ENCODE assay signal across 13 mouse cellular contexts in genomic region chr7:79500681-79501306, GRCm38 (mm10). TPM values are rescaled to one million over a fixed set of nuclear protein-coding genes. Genes with fewer than 3 reads are reported as not detected.
DNase-seq lines count a peak whose midpoint lies in the region; ATAC-seq and TF ChIP-seq lines count a peak whose summit lies in the region.
"Had no signal": no experiment of that assay in that cellular context is flagged by ENCODE, and none has a peak within 500 bp of the region (broad histone marks: within the 10 kb centered on the region; RNA-seq: fewer than 3 reads in every experiment).

No protein-coding gene starts in this region.

- H3K9ac ChIP-seq in forebrain, embryonic 15.5 days (replicated peaks): peak overlapping the region; percentile 100
- H3K9ac ChIP-seq in midbrain, embryonic 15.5 days: peak overlapping the region; percentile 88
- H3K9ac ChIP-seq in intestine, embryonic 16.5 days (ENCODE audit: low read depth, low read length): no peak overlapping the region
- H3K9ac ChIP-seq: liver, embryonic 15.5 days had no signal

- 3% methylated on average over 3 of the region's 3 CpGs for WGBS in cerebellum, adult 2 months
- WGBS in forebrain, embryonic 15.5 days: under 1% methylated on average over 3 of the region's 3 CpGs
- whole genome bisulfite sequencing in midbrain, embryonic 15.5 days: 3% methylated on average over 3 of the region's 3 CpGs
- WGBS in intestine, embryonic 16.5 days: 14% methylated on average over 3 of the region's 3 CpGs

- peaks cover 10% of the 10 kb centered on the region for H3K4me1 ChIP-seq in cerebellum, adult 2 months (ENCODE audit: control insufficient read depth, insufficient read depth, low read length)
- peaks cover 40% of the 10 kb centered on the region for H3K4me1 ChIP-seq in forebrain, embryonic 15.5 days
- H3K4me1 ChIP-seq in midbrain, embryonic 15.5 days: peaks cover 51% of the 10 kb centered on the region
- peaks cover 12% of the 10 kb centered on the region for H3K4me1 ChIP-seq in intestine, embryonic 16.5 days (ENCODE audit: control insufficient read depth, insufficient read depth, low read length)

- H3K27me3 ChIP-seq in cerebellum, adult 2 months (ENCODE audit: control insufficient read depth, insufficient read depth, low read length): no peaks in the 10 kb centered on the region
- H3K27me3 ChIP-seq in forebrain, embryonic 15.5 days: no peaks in the 10 kb centered on the region
- peaks cover 25% of the 10 kb centered on the region; the same call in 1 of the 2 replicates for H3K27me3 ChIP-seq in midbrain, embryonic 15.5 days (replicated peaks)
- H3K27me3 ChIP-seq in intestine, embryonic 16.5 days (replicated peaks; ENCODE audit: control insufficient read depth, insufficient read depth, low read length): peaks cover 95% of the 10 kb centered on the region

- no peak for TF ChIP-seq POLR2A in cerebellum, adult 2 months (IDR thresholded peaks at IDR 0.05; ENCODE audit: borderline replicate concordance, insufficient read depth, low read length)

- H3K9me3 ChIP-seq in forebrain, embryonic 15.5 days: no peaks in the 10 kb centered on the region
- H3K9me3 ChIP-seq in midbrain, embryonic 15.5 days: no peaks in the 10 kb centered on the region
- H3K9me3 ChIP-seq in intestine, embryonic 16.5 days (ENCODE audit: control insufficient read depth, low read length): no peaks in the 10 kb centered on the region
- H3K9me3 ChIP-seq: liver, embryonic 15.5 days had no signal

- no peaks in the 10 kb centered on the region for H3K36me3 ChIP-seq in forebrain, embryonic 15.5 days
- H3K36me3 ChIP-seq in midbrain, embryonic 15.5 days (replicated peaks): no peaks in the 10 kb centered on the region
- no peaks in the 10 kb centered on the region for H3K36me3 ChIP-seq in intestine, embryonic 16.5 days (ENCODE audit: control insufficient read depth, insufficient read depth, low read length)
- H3K36me3 ChIP-seq: liver, embryonic 15.5 days had no signal

- peak overlapping the region; percentile 89 for H3K27ac ChIP-seq in cerebellum, adult 2 months (ENCODE audit: insufficient read depth, low read length)
- peak overlapping the region; percentile 98 for H3K27ac ChIP-seq in forebrain, embryonic 15.5 days (replicated peaks)
- peak overlapping the region; percentile 89 for H3K27ac ChIP-seq in midbrain, embryonic 15.5 days
- H3K27ac ChIP-seq in intestine, embryonic 16.5 days (ENCODE audit: low read length): no peak overlapping the region
- H3K27ac ChIP-seq: liver, embryonic 15.5 days had no signal

- H3K4me3 ChIP-seq in cerebellum, adult 2 months (replicated peaks; ENCODE audit: insufficient read depth, low read depth, low read length): peak overlapping the region; percentile 92
- H3K4me3 ChIP-seq in forebrain, embryonic 15.5 days: peak overlapping the region; percentile 85
- peak overlapping the region; percentile 79 for H3K4me3 ChIP-seq in midbrain, embryonic 15.5 days
- no peak overlapping the region for H3K4me3 ChIP-seq in intestine, embryonic 16.5 days (ENCODE audit: low read length)
- H3K4me3 ChIP-seq: liver, embryonic 15.5 days had no signal

- ATAC-seq in forebrain, embryonic 15.5 days (replicated peaks): no peak
- no peak for ATAC-seq in midbrain, embryonic 15.5 days (replicated peaks)
- no peak for ATAC-seq in intestine, embryonic 16.5 days

- H3K4me2 ChIP-seq in forebrain, embryonic 15.5 days (replicated peaks): peak overlapping the region; percentile 92
- H3K4me2 ChIP-seq in midbrain, embryonic 15.5 days: peak overlapping the region; percentile 73
- H3K4me2 ChIP-seq in intestine, embryonic 16.5 days (ENCODE audit: low read depth, low read length): no peak overlapping the region
- H3K4me2 ChIP-seq: liver, embryonic 15.5 days had no signal

- no peak for TF ChIP-seq CTCF in cerebellum, adult 2 months (IDR thresholded peaks at IDR 0.05; ENCODE audit: borderline replicate concordance, insufficient read depth, low read depth, low read length)

- DNase-seq in cerebellum, adult 11 months: peak; percentile 34
- DNase-seq in cerebellum, postnatal 4 days (ENCODE audit: low spot score in 2 of 2): no peak
- peak; percentile 52 to 59 for DNase-seq in cerebellum, adult 2 months
- DNase-seq in spleen, postnatal 36 days (ENCODE audit: low spot score in 2 of 2): no peak
- no peak for DNase-seq in urinary bladder, postnatal 14 days (ENCODE audit: low spot score)
- DNase-seq: adrenal gland, postnatal 14 days; gastrocnemius, postnatal 25 days; heart, postnatal 36 days; layer of hippocampus, adult 9-11 months had no signal

RNA-seq across cellular contexts. Expression of gene Polg, which starts 34.6 kb away (rescaled TPM):
- polyA plus RNA-seq in cerebellum, adult 2 months (2012; rRNA removed): 69.9 and 72.8 TPM in 2 replicates
- 32.9 and 35.8 TPM in 2 replicates for polyA plus RNA-seq in forebrain, embryonic 15.5 days (2015; fragmentation: Nextera tagmentation; extraction: Ambion mirVana)
- polyA plus RNA-seq in midbrain, embryonic 15.5 days (2015; fragmentation: Nextera tagmentation; extraction: Ambion mirVana): 22.7 and 27.0 TPM in 2 replicates
- polyA plus RNA-seq in intestine, embryonic 16.5 days (2015; fragmentation: Nextera tagmentation; extraction: Ambion mirVana): 39.1 and 42.8 TPM in 2 replicates

Comparison
In these comparisons a context has a peak if more than half of its experiments do, and no peak if none do; other contexts are left out.
1. DNase-seq: peak in cerebellum, adult 11 months (single experiment) and cerebellum, adult 2 months (2 of 2); none in cerebellum, postnatal 4 days (0 of 2), spleen, postnatal 36 days (0 of 2) and urinary bladder, postnatal 14 days (single experiment).